Mouse (Mus musculus): ENCODE measurements at regions not wholly inside any gene's neighbourhood (a gene's known extent, or its start where the extent isn't known, plus 50 kb on each side); places are given as distances from the start of the nearest gene placed in this dataset.

- DNase-seq (ENCODE audit: low read depth, low spot score) = no peak
Observed at GRCm38 (mm10) chr6:127298105-127298504, 146.1 kb upstream of the Ccnd2 start.

GRCm38 (mm10) chr6:127311192-127312054 is 135.2 kb upstream of the Parp11 start:
- DNase-seq (ENCODE audit: low read depth, low spot score) = no peak

- DNase-seq (ENCODE audit: low read depth, low spot score) = no peak
Observed at GRCm38 (mm10) chr6:127317309-127317708, 129.3 kb upstream of the Parp11 start.

GRCm38 (mm10) chr6:127318746-127319582 is 127.7 kb upstream of the Parp11 start:
- no peak for DNase-seq (ENCODE audit: low read depth, low spot score)

GRCm38 (mm10) chr6:127320600-127320999 is 126.0 kb upstream of the Parp11 start:
- no peak for DNase-seq (ENCODE audit: low read depth, low spot score)

- DNase-seq (ENCODE audit: low read depth, low spot score) = no peak
Observed at GRCm38 (mm10) chr6:127321031-127321430, 125.6 kb upstream of the Parp11 start.

GRCm38 (mm10) chr6:127322398-127322797 is 124.2 kb upstream of the Parp11 start:
- no peak for DNase-seq (ENCODE audit: low read depth, low spot score)

- peak; percentile 42 for DNase-seq (ENCODE audit: low read depth, low spot score)
Observed at GRCm38 (mm10) chr6:127324984-127325383, 121.7 kb upstream of the Parp11 start.

GRCm38 (mm10) chr6:127325596-127326332 is 120.9 kb upstream of the Parp11 start:
- DNase-seq (ENCODE audit: low read depth, low spot score) = no peak

- DNase-seq (ENCODE audit: low read depth, low spot score) = no peak
Observed at GRCm38 (mm10) chr6:127326333-127326729, 120.3 kb upstream of the Parp11 start.

GRCm38 (mm10) chr6:127329191-127330014 is 117.2 kb upstream of the Parp11 start:
- no peak for DNase-seq (ENCODE audit: low read depth, low spot score)

- peak; percentile 94 for DNase-seq (ENCODE audit: low read depth, low spot score)
Observed at GRCm38 (mm10) chr6:127330015-127330705, 116.5 kb upstream of the Parp11 start.

GRCm38 (mm10) chr6:127331091-127331490 is 115.5 kb upstream of the Parp11 start:
- no peak for DNase-seq (ENCODE audit: low read depth, low spot score)

- DNase-seq (ENCODE audit: low read depth, low spot score) = no peak
Observed at GRCm38 (mm10) chr6:127334256-127334655, 112.4 kb upstream of the Parp11 start.

GRCm38 (mm10) chr6:127335462-127335886 is 111.2 kb upstream of the Parp11 start:
- DNase-seq (ENCODE audit: low read depth, low spot score) = no peak

- no peak for DNase-seq (ENCODE audit: low read depth, low spot score)
Observed at GRCm38 (mm10) chr6:127335996-127336660, 110.5 kb upstream of the Parp11 start.

GRCm38 (mm10) chr6:127336681-127337397 is 109.8 kb upstream of the Parp11 start:
- DNase-seq (ENCODE audit: low read depth, low spot score) = no peak

- DNase-seq (ENCODE audit: low read depth, low spot score) = no peak
Observed at GRCm38 (mm10) chr6:127337398-127337871, 109.2 kb upstream of the Parp11 start.

- no peak for DNase-seq (ENCODE audit: low read depth, low spot score)
Observed at GRCm38 (mm10) chr6:127338412-127338811, 108.2 kb upstream of the Parp11 start.

All from forelimb bud, embryonic 11.5 days (tissue).